Mouse (Mus musculus): ENCODE data around the gene Dusp7. TPM values are rescaled to one million over a fixed set of nuclear protein-coding genes. Genes with fewer than 3 reads are reported as not detected.

Gene Dusp7
- polyA plus RNA-seq, 1 experiment, result 11.0 TPM

DNA sequence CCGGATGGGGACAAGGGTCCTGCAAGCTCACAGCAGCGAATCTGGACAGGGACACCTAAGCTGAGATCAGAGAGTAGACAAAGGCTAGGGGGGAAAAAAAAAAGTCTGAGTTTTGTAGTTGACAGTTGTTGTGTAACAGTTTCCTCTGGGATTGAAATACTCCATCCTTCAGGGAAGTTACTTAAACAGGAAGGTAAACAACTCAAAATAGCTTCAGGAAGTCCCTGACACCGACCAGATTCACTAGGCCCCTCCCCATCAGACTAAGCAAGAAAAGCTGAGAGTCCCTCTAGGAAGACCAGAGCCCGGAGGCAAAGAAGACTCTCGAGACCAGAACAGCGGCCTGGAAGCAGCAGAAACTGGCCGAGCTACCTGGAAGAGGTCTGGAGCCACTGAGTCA is 3.1 kb upstream of the Dusp7 start:
- Histone ChIP-seq H3K36me3 (ENCODE audit: control insufficient read depth, insufficient read depth) (no peaks in the 10 kb centered on the region), H3K27me3 (ENCODE audit: control insufficient read depth, insufficient read depth, insufficient read length) (no peaks in the 10 kb centered on the region), H3ac (ENCODE audit: control insufficient read depth, insufficient read length, low read depth) (no peak overlapping the region), H3K4me3 (ENCODE audit: insufficient read depth, poor library complexity, severe bottlenecking) (no peak overlapping the region), H3K79me2 (ENCODE audit: control insufficient read depth, insufficient read depth) (peaks cover 16% of the 10 kb centered on the region), H3K79me3 (ENCODE audit: low read depth) (peaks cover 9% of the 10 kb centered on the region)
- no peak for TF ChIP-seq CEBPB (IDR thresholded peaks at IDR 0.05; ENCODE audit: low read depth)
- no peak for TF ChIP-seq MYOG (IDR thresholded peaks at IDR 0.05; ENCODE audit: control insufficient read depth, extremely low read depth, insufficient read length)
- no peak for TF ChIP-seq USF1 (IDR thresholded peaks at IDR 0.05; ENCODE audit: low read depth)
- TF ChIP-seq MYOD1 (IDR thresholded peaks at IDR 0.05; ENCODE audit: control insufficient read depth, insufficient read length, low read depth), result no peak
- TF ChIP-seq FOSL1 (IDR thresholded peaks at IDR 0.05; ENCODE audit: insufficient read depth, low read length, poor library complexity, severe bottlenecking), result no peak
- no peak for TF ChIP-seq CTCF (IDR thresholded peaks at IDR 0.05; ENCODE audit: control insufficient read depth, insufficient read depth, insufficient read length)
- no peak for TF ChIP-seq MAX (IDR thresholded peaks at IDR 0.05)

DNA sequence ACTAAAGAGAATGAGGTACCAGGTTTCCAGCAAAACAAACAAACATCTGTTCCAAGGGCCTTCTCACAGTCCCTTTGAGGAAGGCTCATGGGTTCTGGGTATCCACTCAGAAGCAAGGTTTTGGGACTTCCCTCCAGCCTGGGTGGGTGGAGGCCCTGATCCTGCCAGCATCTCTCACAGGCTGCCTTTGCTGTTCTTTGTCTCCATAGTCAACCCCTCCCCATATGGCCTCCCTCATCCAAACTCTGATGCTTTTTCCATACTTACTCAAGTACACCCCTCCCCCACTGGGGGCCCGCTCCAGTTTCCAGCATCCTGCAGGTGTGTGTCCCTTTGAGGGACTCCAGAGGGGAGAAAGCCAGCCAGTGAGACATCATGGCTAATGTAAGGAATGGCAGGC is 2.2 kb upstream of the Dusp7 start:
- TF ChIP-seq CEBPB (IDR thresholded peaks at IDR 0.05; ENCODE audit: low read depth), result no peak
- TF ChIP-seq USF1 (IDR thresholded peaks at IDR 0.05; ENCODE audit: low read depth), result no peak
- H3K79me2 ChIP-seq (ENCODE audit: control insufficient read depth, insufficient read depth), result peaks cover 24% of the 10 kb centered on the region
- no peak overlapping the region for H3K4me3 ChIP-seq (ENCODE audit: insufficient read depth, poor library complexity, severe bottlenecking)
- no peak overlapping the region for H3ac ChIP-seq (ENCODE audit: control insufficient read depth, insufficient read length, low read depth)
- no peaks in the 10 kb centered on the region for H3K36me3 ChIP-seq (ENCODE audit: control insufficient read depth, insufficient read depth)
- peaks cover 15% of the 10 kb centered on the region for H3K79me3 ChIP-seq (ENCODE audit: low read depth)
- no peaks in the 10 kb centered on the region for H3K27me3 ChIP-seq (ENCODE audit: control insufficient read depth, insufficient read depth, insufficient read length)

DNA sequence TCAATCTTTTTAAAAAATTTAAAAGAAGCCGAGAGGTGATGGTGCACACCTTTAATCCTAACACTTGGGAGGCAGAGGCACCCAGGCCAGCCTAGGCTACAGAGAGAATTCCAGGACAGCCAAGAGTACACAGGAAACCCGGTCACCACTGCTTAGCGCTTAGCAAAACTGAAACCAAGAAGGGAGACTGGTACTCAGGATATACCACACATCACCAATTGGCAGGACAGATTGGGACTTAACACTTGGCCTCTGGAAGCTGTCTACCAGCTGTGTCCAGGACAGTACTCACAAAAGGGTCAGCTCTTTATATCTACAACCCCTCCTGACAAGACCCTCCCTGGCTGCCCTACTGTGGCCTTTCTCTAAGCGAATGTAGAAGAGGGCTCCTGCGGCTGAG is 1.4 kb upstream of the Dusp7 start:
- Histone ChIP-seq H3K27me3 (ENCODE audit: control insufficient read depth, insufficient read depth, insufficient read length) (no peaks in the 10 kb centered on the region), H3K79me3 (ENCODE audit: low read depth) (peaks cover 19% of the 10 kb centered on the region), H3K36me3 (ENCODE audit: control insufficient read depth, insufficient read depth) (no peaks in the 10 kb centered on the region), H3K4me3 (ENCODE audit: insufficient read depth, poor library complexity, severe bottlenecking) (peak overlapping the region; percentile 29), H3ac (ENCODE audit: control insufficient read depth, insufficient read length, low read depth) (peak overlapping the region; percentile 18), H3K79me2 (ENCODE audit: control insufficient read depth, insufficient read depth) (peaks cover 33% of the 10 kb centered on the region)
- TF ChIP-seq MYOD1 (IDR thresholded peaks at IDR 0.05; ENCODE audit: control insufficient read depth, insufficient read length, low read depth) (no peak), USF1 (IDR thresholded peaks at IDR 0.05; ENCODE audit: low read depth) (no peak), CEBPB (IDR thresholded peaks at IDR 0.05; ENCODE audit: low read depth) (no peak), MYOG (IDR thresholded peaks at IDR 0.05; ENCODE audit: control insufficient read depth, extremely low read depth, insufficient read length) (no peak), CTCF (IDR thresholded peaks at IDR 0.05; ENCODE audit: control insufficient read depth, insufficient read depth, insufficient read length) (no peak), MAX (IDR thresholded peaks at IDR 0.05) (no peak), FOSL1 (IDR thresholded peaks at IDR 0.05; ENCODE audit: insufficient read depth, low read length, poor library complexity, severe bottlenecking) (no peak)

DNA sequence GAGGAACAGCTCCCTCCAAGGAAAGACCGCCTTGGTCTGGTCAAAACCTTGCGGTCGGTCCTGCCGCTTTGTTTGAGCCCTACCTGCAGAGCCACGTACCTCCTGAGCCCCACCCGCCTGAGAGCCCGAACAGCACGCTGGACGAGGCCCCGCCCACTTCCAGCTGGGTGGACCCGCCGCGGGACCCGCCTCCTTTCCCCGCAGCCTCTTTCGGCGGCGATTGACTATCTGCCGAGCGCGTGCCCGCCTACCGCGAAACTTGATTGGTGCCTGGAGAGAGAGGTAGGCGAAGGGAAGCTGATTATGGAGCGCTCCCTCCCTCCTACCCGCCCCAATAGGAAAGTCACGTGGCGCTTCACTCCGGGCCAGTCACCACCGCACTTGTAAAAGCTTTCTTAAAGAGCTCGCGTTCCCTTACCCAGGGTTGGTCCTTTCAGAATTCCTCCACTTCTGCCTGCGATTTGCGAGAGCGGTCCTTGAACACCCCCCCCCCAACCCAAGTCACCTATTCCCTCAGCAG is 780 bp upstream of the Dusp7 start:
- peak overlapping the region; percentile 60 for H3K4me3 ChIP-seq (ENCODE audit: insufficient read depth, poor library complexity, severe bottlenecking)
- peaks cover 4% of the 10 kb centered on the region for H3K36me3 ChIP-seq (ENCODE audit: control insufficient read depth, insufficient read depth)
- H3K79me3 ChIP-seq (ENCODE audit: low read depth), result peaks cover 24% of the 10 kb centered on the region
- TF ChIP-seq USF1 (IDR thresholded peaks at IDR 0.05; ENCODE audit: low read depth) (peak; percentile 96), MAX (IDR thresholded peaks at IDR 0.05) (peak; percentile 47), MYOG (IDR thresholded peaks at IDR 0.05; ENCODE audit: control insufficient read depth, extremely low read depth, insufficient read length) (no peak), MYOD1 (IDR thresholded peaks at IDR 0.05; ENCODE audit: control insufficient read depth, insufficient read length, low read depth) (no peak), CTCF (IDR thresholded peaks at IDR 0.05; ENCODE audit: control insufficient read depth, insufficient read depth, insufficient read length) (no peak), FOSL1 (IDR thresholded peaks at IDR 0.05; ENCODE audit: insufficient read depth, low read length, poor library complexity, severe bottlenecking) (no peak), CEBPB (IDR thresholded peaks at IDR 0.05; ENCODE audit: low read depth) (no peak)
- peaks cover 39% of the 10 kb centered on the region for H3K79me2 ChIP-seq (ENCODE audit: control insufficient read depth, insufficient read depth)
- peak overlapping the region; percentile 49 for H3ac ChIP-seq (ENCODE audit: control insufficient read depth, insufficient read length, low read depth)
- no peaks in the 10 kb centered on the region for H3K27me3 ChIP-seq (ENCODE audit: control insufficient read depth, insufficient read depth, insufficient read length)

DNA sequence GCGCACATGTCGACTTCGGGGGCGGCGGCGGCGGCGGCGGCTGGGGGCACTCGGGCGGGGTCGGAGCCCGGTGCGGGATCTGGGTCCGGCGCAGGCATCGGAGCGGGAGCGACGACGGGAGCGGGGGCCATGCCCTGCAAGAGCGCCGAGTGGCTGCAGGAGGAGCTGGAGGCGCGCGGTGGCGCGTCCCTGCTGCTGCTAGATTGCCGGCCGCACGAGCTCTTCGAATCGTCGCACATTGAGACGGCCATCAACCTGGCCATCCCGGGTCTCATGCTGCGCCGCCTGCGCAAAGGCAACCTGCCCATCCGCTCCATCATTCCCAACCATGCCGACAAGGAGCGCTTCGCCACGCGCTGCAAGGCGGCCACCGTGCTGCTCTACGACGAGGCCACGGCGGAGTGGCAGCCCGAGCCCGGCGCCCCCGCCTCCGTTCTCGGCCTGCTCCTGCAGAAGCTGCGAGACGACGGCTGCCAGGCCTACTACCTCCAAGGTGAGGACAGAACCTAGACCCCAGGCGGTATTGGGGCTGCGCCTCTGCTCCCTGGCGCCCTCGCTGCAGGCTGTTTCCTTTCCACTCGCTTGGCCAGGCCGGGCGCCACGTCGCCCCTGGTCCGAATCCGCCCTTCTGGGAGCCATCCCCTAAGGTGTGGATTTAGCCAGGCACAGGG is 534 bp downstream of the Dusp7 start:
- peaks cover 29% of the 10 kb centered on the region for H3K79me3 ChIP-seq (ENCODE audit: low read depth)
- no peak for TF ChIP-seq MYOG (IDR thresholded peaks at IDR 0.05; ENCODE audit: control insufficient read depth, extremely low read depth, insufficient read length)
- no peak for TF ChIP-seq FOSL1 (IDR thresholded peaks at IDR 0.05; ENCODE audit: insufficient read depth, low read length, poor library complexity, severe bottlenecking)
- no peak for TF ChIP-seq MAX (IDR thresholded peaks at IDR 0.05)
- TF ChIP-seq CEBPB (IDR thresholded peaks at IDR 0.05; ENCODE audit: low read depth), result no peak
- TF ChIP-seq CTCF (IDR thresholded peaks at IDR 0.05; ENCODE audit: control insufficient read depth, insufficient read depth, insufficient read length), result peak; percentile 53
- TF ChIP-seq MYOD1 (IDR thresholded peaks at IDR 0.05; ENCODE audit: control insufficient read depth, insufficient read length, low read depth), result no peak
- TF ChIP-seq USF1 (IDR thresholded peaks at IDR 0.05; ENCODE audit: low read depth), result no peak
- peak overlapping the region; percentile 60 for H3K4me3 ChIP-seq (ENCODE audit: insufficient read depth, poor library complexity, severe bottlenecking)
- peaks cover 51% of the 10 kb centered on the region for H3K79me2 ChIP-seq (ENCODE audit: control insufficient read depth, insufficient read depth)
- H3ac ChIP-seq (ENCODE audit: control insufficient read depth, insufficient read length, low read depth), result peak overlapping the region; percentile 89
- no peaks in the 10 kb centered on the region for H3K27me3 ChIP-seq (ENCODE audit: control insufficient read depth, insufficient read depth, insufficient read length)
- H3K36me3 ChIP-seq (ENCODE audit: control insufficient read depth, insufficient read depth), result peaks cover 16% of the 10 kb centered on the region
